Mouse (Mus musculus) stomach, embryonic 14.5 days (tissue): ENCODE results near the gene Rhoj. TPM values are rescaled to one million over a fixed set of nuclear protein-coding genes. Genes with fewer than 3 reads are reported as not detected.
"Not testable (repeated sequence)": the region's sequence is repeated elsewhere in the genome, so short reads cannot be mapped to it uniquely, and the experiment has no call there.

ENCODE experiments used
- ATAC-seq: fragments of 200-750 bp; cut with Nextera tagmentation; 2 replicates; pipeline ENCODE4 v1.8.0; 2017; ENCODE audit warnings: low read depth, moderate TSS enrichment; ENCODE audit not compliant: insufficient number of reproducible peaks, insufficient read depth, low FRiP score
- H3K27ac ChIP-seq: fragments of 300-500 bp; sonication (generic); 2 replicates; pipeline ENCODE4 v1.5.1; 2014; ENCODE audit warnings: mild to moderate bottlenecking, low read length, moderate library complexity, mixed read lengths
- H3K27me3 ChIP-seq: fragments of 300-500 bp; sonication (generic); 2 replicates; pipeline ENCODE4 v1.6.1; 2014; ENCODE audit warnings: low read length, control low read depth, mixed read lengths; ENCODE audit not compliant: control insufficient read depth, insufficient read depth
- H3K36me3 ChIP-seq: fragments of 300-500 bp; sonication (generic); 2 replicates; pipeline ENCODE4 v1.6.1; 2014; ENCODE audit warnings: mild to moderate bottlenecking, control low read depth, low read length, moderate library complexity, mixed read lengths; ENCODE audit not compliant: control insufficient read depth, insufficient read depth
- H3K4me1 ChIP-seq: fragments of 300-500 bp; sonication (generic); 2 replicates; pipeline ENCODE4 v1.6.1; 2014; ENCODE audit warnings: low read length, control low read depth, mixed read lengths; ENCODE audit not compliant: control insufficient read depth, insufficient read depth
- H3K4me2 ChIP-seq: fragments of 300-500 bp; sonication (generic); replicated peaks from 2 replicates; pipeline ENCODE4 v1.6.1; 2014; ENCODE audit warnings: low read depth, low read length, control low read depth
- H3K4me3 ChIP-seq: fragments of 300-500 bp; sonication (generic); 2 replicates; pipeline ENCODE4 v1.5.1; 2014; ENCODE audit warnings: low read depth, low read length, control low read depth
- H3K9ac ChIP-seq: fragments of 300-500 bp; sonication (generic); replicated peaks from 2 replicates; pipeline ENCODE4 v1.6.1; 2014; ENCODE audit warnings: low read depth, mild to moderate bottlenecking, control low read depth, low read length, moderate library complexity, mixed read lengths
- H3K9me3 ChIP-seq: fragments of 300-500 bp; sonication (generic); 2 replicates; pipeline ENCODE4 v1.6.1; 2016; ENCODE audit warnings: low read depth, low read length, control low read depth; ENCODE audit not compliant: control insufficient read depth
- WGBS: fragments of 180-500 bp; shearing (Covaris S2); extraction: QIAGEN DNeasy Blood & Tissue Kit; methylation state at CpG from one replicate; pipeline ENCODE4 v1.1.7; 2014; 5-methylcytosine and 5-hydroxymethylcytosine counted together
- polyA plus RNA-seq: library from polyadenylated mRNA; unstranded; fragments of >200 nt; fragmentation: Nextera tagmentation; extraction: Ambion mirVana; gene quantifications from 2 replicates; pipeline ENCODE4 v1.2.1, GENCODE M21; 2014

Rhoj gene
- polyA plus RNA-seq, 1 experiment from 2014 or later = 78.7 TPM

GRCm38 (mm10) chr12:75320441-75320925 is 12.4 kb downstream of the Rhoj start:
- H3K4me2 ChIP-seq = no peak overlapping the region
- no peak overlapping the region for H3K9ac ChIP-seq
- 53% methylated on average over 12 of the region's 12 CpGs for WGBS
- no peak for ATAC-seq
- H3K27ac ChIP-seq = no peak overlapping the region
- no peaks in the 10 kb centered on the region for H3K4me1 ChIP-seq
- peaks cover 3% of the 10 kb centered on the region; the same call in 1 of the 2 replicates for H3K9me3 ChIP-seq
- no peaks in the 10 kb centered on the region; the same call in 1 of the 2 replicates for H3K36me3 ChIP-seq
- no peak overlapping the region for H3K4me3 ChIP-seq
- no peaks in the 10 kb centered on the region for H3K27me3 ChIP-seq

- no peak overlapping the region for H3K9ac ChIP-seq
- no peaks in the 10 kb centered on the region for H3K4me1 ChIP-seq
- no peak overlapping the region for H3K27ac ChIP-seq
- 77% methylated on average over 4 of the region's 4 CpGs for WGBS
- no peak overlapping the region for H3K4me3 ChIP-seq
- no peaks in the 10 kb centered on the region for H3K27me3 ChIP-seq
- peaks cover 3% of the 10 kb centered on the region; the same call in 1 of the 2 replicates for H3K9me3 ChIP-seq
- no peak for ATAC-seq
- H3K36me3 ChIP-seq = no peaks in the 10 kb centered on the region; the same call in 1 of the 2 replicates
- H3K4me2 ChIP-seq = no peak overlapping the region
These were observed 13.1 kb downstream of the Rhoj start for GRCm38 (mm10) chr12:75321189-75321588.

- H3K36me3 ChIP-seq = no peaks in the 10 kb centered on the region; the same call in 1 of the 2 replicates
- WGBS = 85% methylated on average over 2 of the region's 2 CpGs
- ATAC-seq = no peak
These were observed 21.1 kb downstream of the Rhoj start for GRCm38 (mm10) chr12:75329188-75329587.

GRCm38 (mm10) chr12:75339894-75340293 is 31.8 kb downstream of the Rhoj start:
- H3K36me3 ChIP-seq = no peaks in the 10 kb centered on the region
- no peaks in the 10 kb centered on the region for H3K9me3 ChIP-seq
- no peak overlapping the region for H3K9ac ChIP-seq
- 87% methylated on average over 3 of the region's 3 CpGs for WGBS
- H3K27me3 ChIP-seq = no peaks in the 10 kb centered on the region
- H3K4me1 ChIP-seq = no peaks in the 10 kb centered on the region
- ATAC-seq = no peak
- no peak overlapping the region for H3K4me3 ChIP-seq
- no peak overlapping the region for H3K4me2 ChIP-seq
- H3K27ac ChIP-seq = no peak overlapping the region

More at GRCm38 (mm10) chr12:75329188-75329587, 21.1 kb downstream of the Rhoj start:
- Histone ChIP-seq H3K4me2 (no peak overlapping the region), H3K4me1 (no peaks in the 10 kb centered on the region), H3K4me3 (no peak overlapping the region), H3K27me3 (no peaks in the 10 kb centered on the region), H3K27ac (no peak overlapping the region), H3K9ac (no peak overlapping the region), H3K9me3 (no peaks in the 10 kb centered on the region)

GRCm38 (mm10) chr12:75340331-75340730 is 32.2 kb downstream of the Rhoj start:
- no peak overlapping the region for H3K27ac ChIP-seq
- H3K36me3 ChIP-seq = no peaks in the 10 kb centered on the region
- no peak overlapping the region for H3K9ac ChIP-seq
- no peak for ATAC-seq
- no peaks in the 10 kb centered on the region for H3K4me1 ChIP-seq
- no peak overlapping the region for H3K4me3 ChIP-seq
- no peaks in the 10 kb centered on the region for H3K9me3 ChIP-seq
- no peaks in the 10 kb centered on the region for H3K27me3 ChIP-seq
- H3K4me2 ChIP-seq = no peak overlapping the region
- WGBS = 95% methylated on average over 7 of the region's 7 CpGs

- Histone ChIP-seq H3K4me2 (no peak overlapping the region), H3K36me3 (no peaks in the 10 kb centered on the region), H3K9me3 (no peaks in the 10 kb centered on the region), H3K4me1 (peaks cover 5% of the 10 kb centered on the region; the same call in 1 of the 2 replicates), H3K27me3 (no peaks in the 10 kb centered on the region), H3K27ac (no peak overlapping the region), H3K4me3 (no peak overlapping the region), H3K9ac (no peak overlapping the region)
- no peak for ATAC-seq
- 74% methylated on average over 7 of the region's 7 CpGs for WGBS
These were observed 40.4 kb downstream of the Rhoj start for GRCm38 (mm10) chr12:75348551-75348950.

- WGBS = 86% methylated on average over 5 of the region's 5 CpGs
- not testable (repeated sequence) for H3K9ac ChIP-seq, H3K4me1 ChIP-seq
These were observed 41.4 kb downstream of the Rhoj start for GRCm38 (mm10) chr12:75349537-75349936.

GRCm38 (mm10) chr12:75350750-75351149 is 42.6 kb downstream of the Rhoj start:
- no peaks in the 10 kb centered on the region for H3K27me3 ChIP-seq
- no peaks in the 10 kb centered on the region for H3K36me3 ChIP-seq
- H3K27ac ChIP-seq = no peak overlapping the region
- H3K4me3 ChIP-seq = no peak overlapping the region
- H3K9ac ChIP-seq = no peak overlapping the region
- 93% methylated on average over 5 of the region's 5 CpGs for WGBS
- H3K9me3 ChIP-seq = no peaks in the 10 kb centered on the region
- ATAC-seq = no peak
- H3K4me1 ChIP-seq = peaks cover 5% of the 10 kb centered on the region; the same call in 1 of the 2 replicates
- H3K4me2 ChIP-seq = no peak overlapping the region

More at GRCm38 (mm10) chr12:75349537-75349936, 41.4 kb downstream of the Rhoj start:
- not testable (repeated sequence) for H3K27ac ChIP-seq, H3K9me3 ChIP-seq, H3K27me3 ChIP-seq, H3K4me3 ChIP-seq, H3K36me3 ChIP-seq, H3K4me2 ChIP-seq, ATAC-seq

GRCm38 (mm10) chr12:75351846-75352245 is 43.7 kb downstream of the Rhoj start:
- Histone ChIP-seq H3K9me3 (no peaks in the 10 kb centered on the region), H3K27ac (peak overlapping the region; percentile 83; the same call in 1 of the 2 replicates), H3K36me3 (no peaks in the 10 kb centered on the region), H3K27me3 (no peaks in the 10 kb centered on the region), H3K4me3 (no peak overlapping the region), H3K4me1 (peaks cover 5% of the 10 kb centered on the region; the same call in 1 of the 2 replicates), H3K9ac (no peak overlapping the region), H3K4me2 (0 out of 2 replicates have a peak overlapping the region, but pooled peaks have one; percentile 16)
- ATAC-seq = peak; percentile 60; the same call in 1 of the 2 replicates
- WGBS = 33% methylated on average over 7 of the region's 7 CpGs
